Mouse (Mus musculus) c-Kit-positive CD71-positive TER-119-positive erythroid progenitor cells, embryonic 14.5 days (primary cell): ENCODE data around the gene Grtp1.

Experiments used
- DNase-seq: peaks from one replicate; pipeline ENCODE4 v3.0.0-alpha.2; 2013; ENCODE audit warnings: low spot score

Gene Grtp1

GRCm38 (mm10) chr8:13174305-13174704, 26.1 kb downstream of the Grtp1 start:
- no peak for DNase-seq

- DNase-seq: no peak
These were observed 29.9 kb downstream of the Grtp1 start for GRCm38 (mm10) chr8:13170510-13170909.

- no peak for DNase-seq
These were observed 36.1 kb downstream of the Grtp1 start for GRCm38 (mm10) chr8:13164361-13164760.

GRCm38 (mm10) chr8:13163563-13163962, 36.9 kb downstream of the Grtp1 start:
- peak; percentile 59 for DNase-seq

- DNase-seq: no peak
These were observed 38.3 kb downstream of the Grtp1 start for GRCm38 (mm10) chr8:13162098-13162497.

GRCm38 (mm10) chr8:13160691-13161090, 39.7 kb downstream of the Grtp1 start:
- DNase-seq: no peak

GRCm38 (mm10) chr8:13159377-13159881, 41.0 kb downstream of the Grtp1 start:
- DNase-seq: peak; percentile 27

- DNase-seq: peak; percentile 95
These were observed 41.6 kb downstream of the Grtp1 start, which contains the start of gene Lamp1 for GRCm38 (mm10) chr8:13158718-13159376. Gene Lamp1, plus strand, starts transcription at chr8:13159161.

- DNase-seq: no peak
These were observed 43.9 kb downstream of the Grtp1 start for GRCm38 (mm10) chr8:13156327-13157097.

- no peak for DNase-seq
These were observed 45.1 kb downstream of the Grtp1 start for GRCm38 (mm10) chr8:13155358-13155757.

- DNase-seq: no peak
These were observed 46.3 kb downstream of the Grtp1 start for GRCm38 (mm10) chr8:13154099-13154498.

- no peak for DNase-seq
These were observed 49.5 kb downstream of the Grtp1 start for GRCm38 (mm10) chr8:13150929-13151328.

GRCm38 (mm10) chr8:13149866-13150265, 50.6 kb downstream of the Grtp1 start:
- no peak for DNase-seq

- no peak for DNase-seq
These were observed 51.1 kb downstream of the Grtp1 start for GRCm38 (mm10) chr8:13149287-13149686.

- DNase-seq: no peak
These were observed 51.9 kb downstream of the Grtp1 start for GRCm38 (mm10) chr8:13148476-13148875.

- no peak for DNase-seq
These were observed 58.7 kb downstream of the Grtp1 start for GRCm38 (mm10) chr8:13141681-13142080.

GRCm38 (mm10) chr8:13139641-13140182, 60.7 kb downstream of the Grtp1 start:
- no peak for DNase-seq

GRCm38 (mm10) chr8:13132220-13132619, 68.2 kb downstream of the Grtp1 start:
- DNase-seq: peak; percentile 68

GRCm38 (mm10) chr8:13124897-13125296, 75.5 kb downstream of the Grtp1 start:
- no peak for DNase-seq

- no peak for DNase-seq
These were observed 77.5 kb downstream of the Grtp1 start for GRCm38 (mm10) chr8:13122887-13123421.
